ENCODE assay signal across 24 mouse cellular contexts in the genomic region with DNA sequence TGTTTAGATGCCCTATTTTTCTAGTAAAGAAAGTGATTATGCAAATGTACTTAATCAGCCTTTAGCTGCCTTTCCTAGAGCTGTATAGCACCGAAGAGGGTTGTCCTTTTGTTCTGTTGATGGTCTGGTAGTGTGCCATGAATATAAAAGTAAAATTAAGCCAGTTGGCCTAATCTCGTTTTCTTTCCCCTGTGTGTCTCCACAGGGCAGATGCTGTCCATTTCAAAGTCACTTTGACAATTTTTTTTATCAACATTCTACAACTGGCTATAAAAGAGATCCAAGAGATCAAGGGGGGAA.
DNase-seq lines count a peak whose midpoint lies in the region; ATAC-seq lines count a peak whose summit lies in the region.
"Had no signal": no experiment of that assay in that cellular context is flagged by ENCODE, and none has a peak within 500 bp of the region (broad histone marks: within the 10 kb centered on the region; RNA-seq: fewer than 3 reads in every experiment).

No protein-coding gene starts in this region.

- no peaks in the 10 kb centered on the region for H3K27me3 ChIP-seq in midbrain, embryonic 13.5 days
- H3K27me3 ChIP-seq in midbrain, embryonic 14.5 days (ENCODE audit: control insufficient read depth, insufficient read depth, low read length), result no peaks in the 10 kb centered on the region
- no peaks in the 10 kb centered on the region for H3K27me3 ChIP-seq in forebrain, embryonic 14.5 days (replicated peaks; ENCODE audit: control insufficient read depth, insufficient read depth, low read length)
- H3K27me3 ChIP-seq in hindbrain, embryonic 12.5 days, result no peaks in the 10 kb centered on the region
- no peaks in the 10 kb centered on the region for H3K27me3 ChIP-seq in neural tube, embryonic 14.5 days (ENCODE audit: control insufficient read depth, insufficient read depth, low read length)
- no peaks in the 10 kb centered on the region for H3K27me3 ChIP-seq in liver, embryonic 12.5 days (replicated peaks)
- H3K27me3 ChIP-seq: embryonic facial prominence, embryonic 12.5 days; heart, embryonic 13.5 days had no signal

- no peaks in the 10 kb centered on the region for H3K36me3 ChIP-seq in midbrain, embryonic 13.5 days
- H3K36me3 ChIP-seq in midbrain, embryonic 14.5 days (ENCODE audit: control insufficient read depth, insufficient read depth, low read length), result no peaks in the 10 kb centered on the region
- no peaks in the 10 kb centered on the region for H3K36me3 ChIP-seq in forebrain, embryonic 14.5 days (ENCODE audit: control insufficient read depth, insufficient read depth, low read length)
- no peaks in the 10 kb centered on the region for H3K36me3 ChIP-seq in hindbrain, embryonic 12.5 days
- no peaks in the 10 kb centered on the region for H3K36me3 ChIP-seq in neural tube, embryonic 14.5 days (ENCODE audit: control insufficient read depth, insufficient read depth, low read length)
- H3K36me3 ChIP-seq in liver, embryonic 12.5 days, result no peaks in the 10 kb centered on the region
- H3K36me3 ChIP-seq: embryonic facial prominence, embryonic 12.5 days; heart, embryonic 13.5 days; limb, embryonic 10.5 days had no signal

- no peak for DNase-seq in midbrain, embryonic 14.5 days
- peak; percentile 44 for DNase-seq in forebrain, embryonic 14.5 days (ENCODE audit: low spot score)
- DNase-seq in left cerebral cortex, adult 8-10 months (ENCODE audit: low spot score in 2 of 2), result no peak
- DNase-seq: adrenal gland, adult 2 months; gastrocnemius, postnatal 36 days; heart, adult 2 months; heart, postnatal 14 days; kidney, adult 18-20 months; layer of hippocampus, adult 9-11 months; liver; lung, postnatal 4 days; right cerebral cortex, adult 18-20 months; right cerebral cortex, postnatal 4 days; thymus, postnatal 25 days had no signal

- H3K4me3 ChIP-seq in midbrain, embryonic 13.5 days (replicated peaks), result no peak overlapping the region
- no peak overlapping the region for H3K4me3 ChIP-seq in midbrain, embryonic 14.5 days (replicated peaks; ENCODE audit: low read depth, low read length)
- no peak overlapping the region for H3K4me3 ChIP-seq in forebrain, embryonic 14.5 days (ENCODE audit: low read depth, low read length)
- H3K4me3 ChIP-seq in hindbrain, embryonic 12.5 days, result no peak overlapping the region
- no peak overlapping the region for H3K4me3 ChIP-seq in neural tube, embryonic 14.5 days (ENCODE audit: low read depth, low read length)
- no peak overlapping the region for H3K4me3 ChIP-seq in liver, embryonic 12.5 days
- H3K4me3 ChIP-seq: embryonic facial prominence, embryonic 12.5 days; heart, adult 2 months; heart, embryonic 13.5 days; left cerebral cortex, adult 2 months; limb, embryonic 10.5 days had no signal

- peaks cover 26% of the 10 kb centered on the region for H3K4me1 ChIP-seq in midbrain, embryonic 13.5 days (replicated peaks)
- 0 out of 2 replicates have a peak, but pooled peaks cover 4% of the 10 kb centered on the region for H3K4me1 ChIP-seq in midbrain, embryonic 14.5 days (ENCODE audit: control insufficient read depth, insufficient read depth, low read length)
- H3K4me1 ChIP-seq in forebrain, embryonic 14.5 days (ENCODE audit: control insufficient read depth, insufficient read depth, low read length), result peaks cover 14% of the 10 kb centered on the region
- peaks cover 6% of the 10 kb centered on the region; the same call in 1 of the 2 replicates for H3K4me1 ChIP-seq in hindbrain, embryonic 12.5 days
- H3K4me1 ChIP-seq in neural tube, embryonic 14.5 days (ENCODE audit: control insufficient read depth, insufficient read depth, low read length), result no peaks in the 10 kb centered on the region; the same call in 1 of the 2 replicates
- no peaks in the 10 kb centered on the region for H3K4me1 ChIP-seq in liver, embryonic 12.5 days
- H3K4me1 ChIP-seq: embryonic facial prominence, embryonic 12.5 days; heart, embryonic 13.5 days; limb, embryonic 10.5 days had no signal

- no peaks in the 10 kb centered on the region for H3K9me3 ChIP-seq in midbrain, embryonic 13.5 days
- H3K9me3 ChIP-seq in midbrain, embryonic 14.5 days (ENCODE audit: control insufficient read depth, low read length), result no peaks in the 10 kb centered on the region
- H3K9me3 ChIP-seq in forebrain, embryonic 14.5 days (replicated peaks; ENCODE audit: control insufficient read depth, low read length), result no peaks in the 10 kb centered on the region
- H3K9me3 ChIP-seq in hindbrain, embryonic 12.5 days (replicated peaks), result no peaks in the 10 kb centered on the region
- no peaks in the 10 kb centered on the region for H3K9me3 ChIP-seq in neural tube, embryonic 14.5 days (ENCODE audit: control insufficient read depth, low read length)
- no peaks in the 10 kb centered on the region for H3K9me3 ChIP-seq in liver, embryonic 12.5 days (replicated peaks)
- H3K9me3 ChIP-seq: embryonic facial prominence, embryonic 12.5 days; heart, embryonic 13.5 days; limb, embryonic 10.5 days had no signal

- peak; percentile 80 for ATAC-seq in midbrain, embryonic 13.5 days
- ATAC-seq in midbrain, embryonic 14.5 days (ENCODE audit: low FRiP score, low TSS enrichment), result no peak
- ATAC-seq in forebrain, embryonic 14.5 days, result peak; percentile 64; the same call in 1 of the 2 replicates
- ATAC-seq in hindbrain, embryonic 12.5 days (ENCODE audit: low FRiP score), result peak; percentile 53
- ATAC-seq in neural tube, embryonic 14.5 days (ENCODE audit: low read depth), result peak; percentile 44; the same call in 1 of the 2 replicates
- ATAC-seq in liver, embryonic 12.5 days, result no peak
- ATAC-seq: inflammation-experienced regulatory T-cells, adult 6 months had no signal

- H3K4me2 ChIP-seq in midbrain, embryonic 13.5 days (replicated peaks), result no peak overlapping the region
- no peak overlapping the region for H3K4me2 ChIP-seq in midbrain, embryonic 14.5 days (ENCODE audit: low read length)
- no peak overlapping the region for H3K4me2 ChIP-seq in forebrain, embryonic 14.5 days (ENCODE audit: low read length)
- H3K4me2 ChIP-seq in hindbrain, embryonic 12.5 days (replicated peaks), result no peak overlapping the region
- H3K4me2 ChIP-seq in neural tube, embryonic 14.5 days (ENCODE audit: low read depth, low read length), result no peak overlapping the region
- no peak overlapping the region for H3K4me2 ChIP-seq in liver, embryonic 12.5 days
- H3K4me2 ChIP-seq: embryonic facial prominence, embryonic 12.5 days; heart, embryonic 13.5 days had no signal

- WGBS in midbrain, embryonic 13.5 days, result 10% methylated on average over 2 of the region's 2 CpGs
- WGBS in midbrain, embryonic 14.5 days, result 6% methylated on average over 2 of the region's 2 CpGs
- 3% methylated on average over 2 of the region's 2 CpGs for WGBS in forebrain, embryonic 14.5 days
- WGBS in hindbrain, embryonic 12.5 days, result 43% methylated on average over 2 of the region's 2 CpGs
- 9% methylated on average over 2 of the region's 2 CpGs for WGBS in neural tube, embryonic 14.5 days
- WGBS in liver, embryonic 12.5 days (ENCODE audit: insufficient replicate concordance), result 42% methylated on average over 2 of the region's 2 CpGs

- H3K9ac ChIP-seq in midbrain, embryonic 13.5 days (replicated peaks), result no peak overlapping the region
- no peak overlapping the region for H3K9ac ChIP-seq in midbrain, embryonic 14.5 days (replicated peaks; ENCODE audit: low read length)
- H3K9ac ChIP-seq in forebrain, embryonic 14.5 days (ENCODE audit: low read length), result no peak overlapping the region
- no peak overlapping the region for H3K9ac ChIP-seq in hindbrain, embryonic 12.5 days
- no peak overlapping the region for H3K9ac ChIP-seq in neural tube, embryonic 14.5 days (replicated peaks; ENCODE audit: low read depth, low read length)
- no peak overlapping the region for H3K9ac ChIP-seq in liver, embryonic 12.5 days
- H3K9ac ChIP-seq: embryonic facial prominence, embryonic 12.5 days; heart, embryonic 13.5 days had no signal

- 0 out of 2 replicates have a peak overlapping the region, but pooled peaks have one; percentile 4 for H3K27ac ChIP-seq in midbrain, embryonic 13.5 days
- no peak overlapping the region for H3K27ac ChIP-seq in midbrain, embryonic 14.5 days (replicated peaks; ENCODE audit: low read depth, low read length)
- H3K27ac ChIP-seq in forebrain, embryonic 14.5 days (ENCODE audit: low read depth, low read length), result peak overlapping the region; percentile 70
- no peak overlapping the region for H3K27ac ChIP-seq in hindbrain, embryonic 12.5 days
- peak overlapping the region; percentile 48; the same call in 1 of the 2 replicates for H3K27ac ChIP-seq in neural tube, embryonic 14.5 days (ENCODE audit: low read depth, low read length)
- H3K27ac ChIP-seq in liver, embryonic 12.5 days, result no peak overlapping the region
- H3K27ac ChIP-seq: embryonic facial prominence, embryonic 12.5 days; heart, adult 2 months; heart, embryonic 13.5 days; kidney, postnatal 0 days; left cerebral cortex, adult 2 months; limb, embryonic 10.5 days had no signal

Comparison
In these comparisons a context has a peak if more than half of its experiments do, and no peak if none do; other contexts are left out.
1. ATAC-seq: peak in midbrain, embryonic 13.5 days (single experiment), forebrain, embryonic 14.5 days (single experiment), hindbrain, embryonic 12.5 days (single experiment) and neural tube, embryonic 14.5 days (single experiment); none in midbrain, embryonic 14.5 days (single experiment) and liver, embryonic 12.5 days (single experiment).
2. H3K27ac ChIP-seq: peak in midbrain, embryonic 13.5 days (single experiment), forebrain, embryonic 14.5 days (single experiment) and neural tube, embryonic 14.5 days (single experiment); none in midbrain, embryonic 14.5 days (single experiment), hindbrain, embryonic 12.5 days (single experiment) and liver, embryonic 12.5 days (single experiment).